Mouse (Mus musculus) heart, adult 2 months (tissue): ENCODE data around the gene Thbs3.

Experiments
- EP300 ChIP-seq: fragments of 200-500 bp; IDR thresholded peaks from 2 replicates; pipeline ENCODE4 v1.6.1; 2011; ENCODE audit warnings: low read depth, low read length, control low read depth; ENCODE audit not compliant: insufficient read depth
- POLR2A ChIP-seq: fragments of 200-500 bp; IDR thresholded peaks from 2 replicates; pipeline ENCODE4 v1.6.1; 2011; ENCODE audit warnings: mild to moderate bottlenecking, low read depth, low read length, control low read depth; ENCODE audit not compliant: insufficient read depth

- no peak for TF ChIP-seq POLR2A
- TF ChIP-seq EP300, result no peak
Measured at GRCm38 (mm10) chr3:89176421-89176820, 38.6 kb upstream of the Thbs3 start.
